Mouse (Mus musculus): Measurements from ENCODE around the gene Olfm1.

The Olfm1 gene

DNA sequence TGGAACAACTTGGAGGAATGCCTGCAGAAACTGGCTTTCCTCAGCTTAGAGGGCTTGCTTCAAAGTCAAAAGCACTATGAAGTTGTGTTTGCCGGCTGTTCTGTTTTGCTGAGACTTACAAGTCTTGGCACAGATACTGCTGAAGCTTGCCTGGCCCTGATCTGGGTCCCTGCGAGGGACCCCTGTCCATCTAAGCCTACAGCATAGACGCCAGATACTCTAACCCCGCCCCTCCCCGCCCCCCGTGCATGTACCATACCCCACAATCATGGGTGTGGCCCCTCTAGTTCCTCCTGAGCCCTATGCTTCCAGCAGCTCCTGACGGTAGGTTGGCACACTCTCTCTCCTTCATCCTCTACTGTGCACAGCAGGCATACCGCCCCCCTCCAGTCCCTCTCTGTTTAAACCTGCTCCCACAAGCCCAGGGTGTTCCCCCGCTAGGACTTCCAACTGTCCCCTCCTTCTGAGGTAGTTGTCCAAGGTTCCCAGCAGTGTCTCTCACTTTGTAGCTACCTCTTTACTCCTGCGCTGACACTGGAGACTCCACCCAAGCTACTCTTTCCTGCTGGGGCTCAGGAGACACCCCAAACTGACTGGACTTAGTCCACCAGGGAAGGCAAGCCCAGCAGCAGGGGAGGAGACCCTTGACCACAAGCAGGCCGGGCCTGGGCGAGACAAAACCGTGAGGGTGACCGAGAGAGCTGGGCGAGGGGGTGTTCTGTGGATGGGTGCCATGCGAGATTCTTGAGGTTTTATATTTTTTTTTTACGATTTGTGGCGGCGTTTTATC, 12.1 kb downstream of the Olfm1 start:
- no peak for DNase-seq (ENCODE audit: low read depth)

DNA sequence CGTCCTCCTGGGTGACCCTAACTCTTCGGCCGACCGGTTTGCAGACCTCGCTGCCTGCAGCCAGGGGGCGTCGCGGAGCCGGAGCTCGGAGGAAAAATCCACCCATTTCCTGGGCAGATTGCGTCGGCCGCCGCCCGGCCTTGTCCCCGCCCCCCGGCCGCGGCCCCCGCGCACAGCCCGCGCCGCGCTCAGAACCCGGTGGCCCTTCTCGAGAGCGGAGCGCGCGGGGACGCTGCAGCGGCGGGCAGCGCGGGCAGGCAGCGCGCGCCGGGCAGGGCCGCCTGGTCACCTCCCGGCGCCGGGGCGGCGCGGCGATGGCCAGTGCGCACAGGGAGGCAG, 12.6 kb downstream of the Olfm1 start:
- DNase-seq (ENCODE audit: low read depth) = peak; percentile 5

DNA sequence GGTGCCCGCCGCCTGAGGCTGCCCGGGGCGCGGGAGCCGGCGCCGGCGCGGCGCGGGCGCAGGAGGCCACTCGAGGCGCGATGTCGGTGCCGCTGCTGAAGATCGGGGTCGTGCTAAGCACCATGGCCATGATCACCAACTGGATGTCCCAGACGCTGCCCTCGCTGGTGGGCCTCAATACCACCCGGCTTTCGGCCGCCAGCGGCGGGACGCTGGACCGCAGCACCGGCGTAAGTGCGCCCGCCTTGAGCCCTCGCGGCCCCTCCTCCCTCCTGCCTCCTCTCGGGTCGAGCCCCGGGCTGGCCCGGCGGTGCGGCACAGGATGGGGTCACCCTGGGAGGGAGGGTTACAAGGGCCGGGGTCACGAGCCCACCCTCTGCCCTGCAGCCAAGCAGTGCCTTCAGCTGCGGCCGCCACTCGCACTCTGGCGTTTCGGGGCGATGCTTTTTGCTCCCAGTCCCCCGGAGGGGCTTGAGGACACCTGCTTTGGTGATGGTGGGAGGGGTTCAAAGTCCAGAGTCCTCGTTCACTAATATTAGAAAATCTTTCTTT, 13.2 kb downstream of the Olfm1 start:
- no peak for DNase-seq (ENCODE audit: low read depth)

DNA sequence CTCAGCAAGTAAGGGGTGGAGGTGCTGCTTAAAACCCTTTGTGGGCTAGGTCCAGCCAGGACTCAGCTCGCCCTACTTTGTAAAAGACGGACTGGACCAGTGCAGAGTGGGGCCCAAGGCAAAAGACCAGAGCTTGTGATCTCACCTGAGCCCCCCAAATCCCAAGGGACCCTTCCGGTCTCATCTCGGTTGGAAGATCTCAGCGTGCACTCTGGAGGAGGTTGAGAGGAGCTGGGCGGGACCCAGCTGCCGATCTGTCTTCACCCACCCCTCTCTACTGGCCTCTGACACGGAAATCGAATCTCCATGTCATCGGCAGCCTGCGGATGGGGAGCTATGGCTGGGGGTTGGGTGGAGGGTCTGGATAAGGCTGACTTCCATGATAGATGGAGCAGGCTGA, 13.7 kb downstream of the Olfm1 start:
- DNase-seq (ENCODE audit: low read depth) = no peak

DNA sequence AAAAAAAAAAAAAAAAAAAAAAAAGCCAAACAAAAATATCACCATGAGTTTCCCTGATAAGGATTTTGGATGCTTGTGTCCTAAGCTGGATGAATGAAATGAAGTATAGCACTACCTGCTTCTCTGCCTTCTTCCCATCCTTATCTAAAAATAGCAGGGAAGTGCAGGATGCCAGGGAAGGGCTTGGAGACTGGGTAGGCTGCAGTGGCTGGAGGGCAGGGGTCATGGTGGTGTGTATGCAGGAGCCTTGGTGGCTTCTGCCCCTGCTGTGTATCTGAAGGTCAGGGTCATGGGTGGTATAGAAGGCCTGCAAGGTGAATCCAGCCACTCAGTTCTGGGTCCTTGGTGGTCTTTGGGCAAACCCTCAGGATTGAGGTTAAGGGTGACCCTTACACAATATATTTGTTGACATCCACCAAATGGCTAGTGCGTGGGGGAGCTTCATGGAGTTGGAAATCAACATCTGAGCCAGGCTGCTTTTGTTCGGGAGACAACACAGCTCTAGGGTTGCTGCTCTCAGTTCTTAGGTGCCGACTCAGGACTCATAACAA, 14.5 kb downstream of the Olfm1 start:
- no peak for DNase-seq (ENCODE audit: low read depth)

DNA sequence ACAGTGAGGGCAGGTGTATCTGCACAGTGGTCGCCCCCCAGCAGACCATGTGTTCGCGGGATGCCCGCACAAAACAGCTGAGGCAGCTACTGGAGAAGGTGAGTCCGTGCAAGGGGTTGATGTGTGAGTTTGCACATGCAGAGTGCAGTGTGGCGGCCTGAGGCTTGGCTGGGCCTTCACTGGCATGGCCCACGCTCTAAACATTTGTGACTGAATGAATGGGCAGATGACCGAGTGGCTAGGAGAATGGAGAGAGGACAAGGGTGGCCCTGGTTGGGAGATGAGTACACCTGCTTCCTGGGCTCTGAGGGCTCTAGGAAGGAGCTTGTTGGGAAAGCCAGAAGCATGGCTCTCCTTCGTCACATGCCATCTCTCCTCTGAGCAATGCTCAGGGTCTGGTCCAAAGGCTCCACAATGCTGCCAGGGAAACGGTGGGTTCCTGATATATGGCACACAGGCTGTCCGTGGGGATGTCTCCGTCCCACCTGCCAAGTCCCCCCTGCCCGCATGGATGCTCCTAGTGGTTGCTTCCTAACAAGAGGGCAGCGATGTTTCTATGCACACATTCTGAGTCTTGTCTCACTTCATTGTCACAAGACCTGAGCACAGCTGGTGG, 15.4 kb downstream of the Olfm1 start:
- no peak for DNase-seq (ENCODE audit: low read depth)

DNA sequence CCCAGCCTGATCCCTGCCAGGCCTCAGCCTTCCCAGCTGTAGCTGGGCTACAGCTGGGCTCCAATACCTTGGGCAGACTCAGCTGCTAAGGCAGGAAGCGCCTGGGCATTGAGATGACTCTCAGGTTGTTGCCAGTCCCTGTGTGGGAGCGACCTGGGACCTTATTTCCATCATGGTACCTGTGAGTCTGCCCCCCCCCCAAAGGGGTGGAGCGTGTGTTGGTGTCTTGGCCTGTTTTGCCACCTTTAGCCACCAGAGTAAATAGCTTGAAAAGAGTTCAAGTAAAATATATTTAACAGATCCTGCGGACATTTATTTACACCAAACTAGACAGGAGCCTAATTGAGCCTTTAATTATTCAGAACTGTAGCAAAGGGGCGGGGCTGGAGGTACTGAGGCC, 16.4 kb downstream of the Olfm1 start:
- no peak for DNase-seq (ENCODE audit: low read depth)

DNA sequence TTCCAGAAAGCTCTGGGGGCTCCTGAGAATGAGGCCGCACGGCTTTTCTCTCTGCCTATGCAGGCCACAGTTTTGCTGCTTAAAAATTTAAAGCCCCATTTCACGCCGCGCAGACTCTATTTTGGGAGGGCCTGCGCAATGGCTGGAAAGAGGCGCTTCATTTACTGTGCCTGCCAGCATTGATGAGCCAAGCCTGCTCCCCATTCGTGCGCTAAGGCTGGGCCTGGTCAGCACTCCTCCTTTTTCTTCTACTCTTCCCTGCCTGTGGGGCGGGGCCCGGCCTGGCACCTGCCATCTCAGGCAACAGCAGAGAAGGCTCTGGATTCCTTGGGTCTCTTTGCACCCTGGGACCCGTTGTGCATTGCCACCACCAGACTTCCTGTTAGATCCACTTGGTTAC, 16.9 kb downstream of the Olfm1 start:
- DNase-seq (ENCODE audit: low read depth) = no peak

DNA sequence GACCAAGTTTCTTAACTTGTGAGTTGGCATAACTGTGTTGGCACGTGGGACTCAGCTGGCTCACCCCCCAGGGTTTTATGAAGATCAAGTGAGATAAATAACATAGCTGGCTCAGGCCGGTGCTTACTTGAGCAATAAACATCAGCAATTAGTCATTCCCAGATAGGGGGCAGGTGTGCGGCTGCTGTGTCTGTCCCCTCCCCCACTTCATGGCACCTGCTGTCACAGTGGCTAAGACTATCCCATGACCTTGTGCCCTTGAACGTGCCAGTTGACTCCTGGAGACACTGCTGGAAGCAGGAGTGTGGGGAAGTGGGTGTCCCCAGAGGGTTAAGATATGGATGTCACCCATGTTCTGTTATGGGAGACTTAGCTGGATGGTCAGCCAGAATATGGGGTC, 17.5 kb downstream of the Olfm1 start:
- no peak for DNase-seq (ENCODE audit: low read depth)

DNA sequence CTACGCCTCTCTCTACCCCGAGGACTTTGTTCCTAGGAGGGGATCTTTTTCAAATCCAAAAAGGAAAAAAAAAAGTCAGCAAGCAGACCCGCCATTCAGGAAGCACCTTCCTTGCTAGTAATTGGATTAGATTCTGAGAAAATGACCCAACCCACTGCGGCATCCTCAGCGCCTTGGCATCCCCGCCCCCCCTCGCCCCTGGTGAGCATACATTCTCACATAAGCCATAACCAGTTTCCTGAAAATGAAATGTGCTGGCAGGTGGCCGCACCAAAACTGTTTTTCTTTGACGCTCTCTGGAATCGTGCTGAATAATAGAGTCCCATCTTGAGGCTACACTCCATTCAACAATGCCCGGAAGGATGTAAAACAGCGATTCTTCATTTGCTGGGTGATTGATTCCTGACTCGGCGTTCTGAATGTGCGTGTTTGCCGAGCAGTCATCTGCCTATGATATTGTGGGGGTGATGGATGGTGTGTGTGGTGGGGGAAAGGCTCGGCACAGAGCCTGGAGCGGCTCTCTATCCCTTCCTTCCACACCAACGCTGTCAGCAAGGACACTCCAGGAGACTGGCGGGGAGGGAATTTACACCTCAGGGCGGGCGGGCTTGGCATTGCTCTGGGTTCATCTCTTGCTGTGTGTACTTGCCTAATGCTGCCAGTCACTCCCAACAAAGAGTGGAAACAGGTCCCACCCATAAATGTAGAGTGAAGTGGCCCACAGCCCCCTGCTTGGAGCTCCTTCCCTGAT, 18.9 kb downstream of the Olfm1 start:
- no peak for DNase-seq (ENCODE audit: low read depth)

DNA sequence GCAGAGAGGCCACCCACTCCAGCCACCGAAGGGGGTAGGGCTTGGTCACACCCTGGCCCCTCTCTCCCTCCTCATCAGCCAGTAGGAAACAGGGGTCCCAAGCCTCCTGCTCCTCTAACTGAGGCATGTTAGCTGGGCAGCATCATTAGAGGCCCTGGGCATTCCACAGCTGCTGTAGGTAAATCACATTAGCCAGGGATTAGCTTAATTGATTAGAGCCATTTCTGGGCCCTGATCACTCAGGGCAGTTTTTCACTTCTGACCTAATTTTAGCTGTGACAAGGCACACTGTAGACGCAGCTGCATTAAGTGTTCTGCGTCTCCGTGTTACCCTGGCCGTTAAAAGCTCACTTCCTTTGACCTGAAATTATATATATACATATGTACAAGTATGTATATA, 20.1 kb downstream of the Olfm1 start:
- DNase-seq (ENCODE audit: low read depth) = no peak

DNA sequence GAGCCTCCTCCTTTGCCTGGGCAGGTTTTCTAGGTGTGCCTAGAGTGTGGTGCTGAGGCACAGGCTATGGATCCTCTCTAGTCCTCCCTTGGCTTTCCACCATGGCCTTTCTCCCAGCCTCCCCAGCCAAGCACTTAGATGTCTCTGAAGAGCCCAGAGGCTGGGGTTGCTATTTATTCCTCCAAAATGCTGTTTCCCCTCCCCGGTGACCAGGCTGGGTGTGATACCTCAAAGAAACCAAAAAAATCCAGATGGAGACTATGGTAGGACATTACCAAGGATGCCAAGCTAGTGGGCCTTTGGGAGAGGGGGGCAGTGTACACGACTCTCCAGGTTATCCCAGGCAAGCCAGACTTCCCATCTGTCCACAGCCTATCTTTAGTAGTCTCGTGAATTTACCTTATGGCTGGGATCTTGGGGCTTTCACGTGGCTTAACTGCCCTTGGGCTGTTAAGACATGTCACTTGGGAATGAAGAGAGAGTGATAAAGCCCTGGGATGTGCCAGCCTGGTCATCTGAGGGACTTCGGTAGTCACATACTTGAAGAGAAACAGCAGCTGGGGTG, 23.5 kb downstream of the Olfm1 start:
- no peak for DNase-seq (ENCODE audit: low read depth)

DNA sequence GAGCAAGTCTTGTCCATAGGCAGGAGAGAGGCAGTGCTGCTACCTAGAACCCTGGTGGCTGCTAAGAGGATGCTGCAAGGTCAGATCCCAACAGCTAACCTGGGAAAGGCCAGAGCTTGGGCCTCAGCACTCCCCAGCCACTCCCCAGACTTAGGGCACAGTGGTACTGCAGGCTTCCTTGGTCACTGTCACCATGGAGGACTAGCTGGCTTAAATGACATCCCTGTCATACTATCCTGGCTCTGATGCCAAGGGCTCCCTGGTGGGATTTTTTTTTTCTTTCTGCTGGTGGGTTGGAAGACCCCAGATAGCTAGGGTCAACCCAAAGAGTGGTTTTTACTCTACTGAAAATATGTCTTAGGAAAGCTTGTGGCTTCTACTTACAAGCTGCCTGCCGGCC, 25.0 kb downstream of the Olfm1 start:
- DNase-seq (ENCODE audit: low read depth) = no peak

DNA sequence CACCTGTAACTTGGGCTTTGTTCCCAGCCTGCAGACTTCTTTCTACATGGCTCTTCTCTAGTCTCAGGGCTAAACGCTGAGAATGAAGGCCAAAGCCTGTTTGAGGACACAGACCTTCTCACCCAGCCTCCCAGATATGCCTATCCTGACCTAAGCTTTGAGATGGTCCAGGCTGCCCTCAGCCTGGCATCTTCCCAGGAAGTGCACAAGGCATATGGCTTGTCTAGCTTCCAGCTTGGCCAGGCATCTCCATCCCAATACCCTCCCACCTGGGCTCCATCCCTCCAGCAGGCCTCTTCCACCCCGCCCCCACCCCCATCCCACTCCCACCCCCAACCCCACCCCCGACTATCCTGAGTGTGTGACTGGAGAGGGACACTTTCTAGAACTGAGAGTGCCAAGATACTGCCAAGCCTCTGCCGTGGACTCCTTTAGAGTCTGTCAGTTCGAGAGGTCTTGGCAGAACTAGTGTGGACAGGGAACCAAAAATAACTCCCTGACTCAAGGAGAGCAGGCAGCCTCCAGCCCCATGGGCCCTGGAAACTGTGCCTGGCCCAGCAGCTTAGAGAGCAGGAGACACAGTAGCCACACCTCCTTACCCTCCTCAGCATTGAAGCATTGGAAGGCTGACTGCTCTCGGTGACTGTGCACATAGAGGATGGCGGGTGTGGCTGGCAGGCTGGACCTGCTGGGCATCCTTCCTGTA, 26.0 kb downstream of the Olfm1 start:
- DNase-seq (ENCODE audit: low read depth) = no peak

DNA sequence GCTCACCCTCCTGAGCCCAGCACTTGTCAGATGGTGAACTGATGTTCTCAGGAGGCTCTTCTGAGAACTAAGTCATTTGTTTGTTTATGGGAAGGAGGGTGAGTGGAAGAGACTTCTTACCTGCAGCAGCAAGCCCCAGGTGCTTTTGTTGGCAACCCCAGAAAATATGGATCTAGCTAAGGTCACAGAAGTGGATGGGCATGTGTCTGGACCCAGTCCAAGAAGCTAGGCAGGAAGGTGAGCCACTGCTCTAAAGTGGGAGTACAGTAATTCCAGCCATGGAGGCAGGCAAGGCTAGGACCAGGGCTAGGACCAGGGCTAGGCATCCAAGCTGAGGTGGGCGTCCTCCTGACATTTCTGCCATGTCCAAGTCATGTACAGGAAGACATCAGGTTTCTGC, 26.8 kb downstream of the Olfm1 start:
- DNase-seq (ENCODE audit: low read depth) = no peak

DNA sequence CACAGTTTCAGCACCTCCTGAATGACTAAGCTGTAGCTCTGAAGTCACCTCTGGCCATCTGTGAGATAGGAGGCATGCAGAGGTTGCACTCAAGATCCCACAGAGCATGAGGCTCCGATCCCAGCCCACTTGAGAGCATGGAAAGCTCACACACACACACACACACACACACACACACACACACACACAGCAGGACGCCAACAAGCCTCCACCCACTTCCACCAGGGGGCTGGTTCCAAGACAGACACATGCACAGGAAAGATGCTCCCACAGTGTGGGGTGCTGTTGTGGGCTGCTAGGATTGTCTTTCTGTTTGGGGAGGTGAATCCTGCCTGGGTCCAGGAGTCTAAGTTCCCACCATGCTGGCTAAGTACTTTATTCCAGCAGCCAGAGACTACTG, 29.0 kb downstream of the Olfm1 start:
- no peak for DNase-seq (ENCODE audit: low read depth)

DNA sequence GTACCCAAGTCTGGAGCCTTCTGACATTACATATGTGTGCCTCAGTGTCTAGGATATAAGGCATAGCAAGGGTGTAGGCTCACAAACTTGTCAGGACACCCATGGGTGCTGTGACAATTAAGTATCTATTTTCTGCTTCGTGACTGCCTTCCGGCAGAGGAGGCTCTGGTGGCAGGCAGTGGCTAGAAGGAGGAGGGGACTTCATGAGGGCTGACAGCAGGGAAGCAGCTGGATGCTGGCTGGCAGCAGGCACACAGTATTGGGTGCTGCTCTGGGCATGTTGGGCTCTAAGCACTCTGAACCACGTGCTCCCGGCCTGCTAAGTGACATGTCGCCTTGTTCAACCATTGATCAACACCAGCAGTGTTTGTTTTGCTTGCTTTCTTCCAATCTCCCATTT, 32.0 kb downstream of the Olfm1 start:
- no peak for DNase-seq (ENCODE audit: low read depth)

DNA sequence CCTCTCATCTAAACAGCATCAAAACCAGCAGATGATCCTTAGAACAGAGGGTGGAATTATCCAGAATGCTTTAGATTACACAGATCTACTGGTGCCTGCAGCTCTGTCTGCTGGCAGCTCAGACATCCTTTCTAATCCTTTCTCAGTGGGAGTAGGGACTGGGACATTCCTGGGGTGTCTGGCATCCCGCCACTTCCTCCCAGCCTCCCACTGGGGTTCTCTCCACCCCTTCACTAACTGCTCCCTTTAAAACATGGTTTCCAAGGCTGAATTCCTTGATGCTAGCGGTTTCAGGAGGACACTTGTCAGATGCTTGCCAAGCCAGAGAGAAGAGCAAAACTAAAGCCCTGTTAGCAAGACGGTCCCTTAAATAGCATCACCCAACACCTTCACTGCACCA, 33.1 kb downstream of the Olfm1 start:
- no peak for DNase-seq (ENCODE audit: low read depth)

DNA sequence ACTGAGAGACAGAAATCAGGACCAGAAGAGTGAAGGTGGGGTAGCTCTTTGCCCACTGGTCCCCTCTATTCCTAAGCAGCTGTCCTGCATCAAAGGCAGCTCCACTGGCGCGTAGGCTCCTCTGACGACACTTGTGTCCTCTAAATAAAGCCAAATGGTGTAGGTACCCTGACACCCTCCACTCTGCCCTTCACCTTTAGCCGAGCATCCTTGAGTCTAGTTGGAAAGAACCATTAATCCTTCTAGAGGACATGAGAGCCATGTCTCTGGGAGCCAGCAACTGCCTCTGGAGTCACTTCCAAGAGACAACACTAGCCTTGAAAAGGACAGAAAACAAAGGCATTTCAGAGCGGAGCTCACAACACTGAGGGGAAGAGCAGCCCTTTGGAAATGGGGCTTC, 34.2 kb downstream of the Olfm1 start:
- no peak for DNase-seq (ENCODE audit: low read depth)

DNA sequence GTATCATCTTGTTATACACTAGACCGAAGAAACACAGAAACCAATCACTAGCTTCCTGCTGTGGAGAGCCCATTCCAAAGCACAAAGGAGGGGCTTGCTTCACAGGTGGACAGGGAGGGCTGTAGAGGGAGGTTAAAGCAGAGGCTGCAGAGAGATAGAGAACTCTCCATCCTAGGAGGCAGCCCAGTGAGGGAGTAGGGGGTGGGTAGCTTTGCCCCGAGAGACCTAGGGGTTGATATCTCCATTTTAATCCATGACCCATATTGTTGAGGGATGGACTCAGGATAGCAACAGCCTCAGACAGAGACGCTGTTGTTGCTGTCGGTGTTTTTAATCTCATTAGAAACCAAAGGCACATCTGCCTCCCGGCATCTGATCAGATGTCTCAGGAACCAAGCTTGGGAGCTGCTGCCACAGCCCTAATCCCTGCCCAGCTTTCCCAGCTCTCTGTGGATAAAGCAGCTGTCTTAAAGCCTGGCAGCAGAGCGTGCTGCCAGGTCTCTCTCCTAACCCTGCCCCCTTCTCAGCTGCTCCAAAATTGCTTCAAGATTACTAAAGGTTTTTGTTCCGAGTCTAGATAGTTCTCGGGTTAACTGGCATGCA, 34.9 kb downstream of the Olfm1 start:
- DNase-seq (ENCODE audit: low read depth) = no peak

DNA sequence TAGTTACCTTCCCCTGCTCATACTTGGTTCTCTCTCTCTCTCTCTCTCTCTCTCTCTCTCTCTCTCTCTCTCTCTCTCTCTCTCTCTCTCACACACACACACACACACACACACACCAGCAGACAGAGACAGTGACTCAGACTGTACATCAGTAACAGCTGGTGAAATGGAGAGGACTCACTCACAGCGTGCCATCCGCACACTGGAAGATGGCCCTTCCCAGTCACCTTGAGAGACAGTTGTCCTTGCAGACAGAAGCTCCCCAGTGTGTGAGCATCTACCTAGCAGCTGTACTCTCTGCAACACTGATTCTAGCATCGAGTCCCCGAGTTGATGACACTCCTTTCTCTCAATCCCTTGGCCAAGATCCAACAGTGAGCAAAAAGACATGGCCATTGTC, 35.6 kb downstream of the Olfm1 start:
- DNase-seq (ENCODE audit: low read depth) = no peak

All from naive thymus-derived CD4-positive, alpha-beta T cell, adult 2 months (primary cell).